Mouse (Mus musculus): ENCODE measurements around the gene Bach1. TPM values are rescaled to one million over a fixed set of nuclear protein-coding genes. Genes with fewer than 3 reads are reported as not detected.

The Bach1 gene
- 19.3 and 19.4 TPM in 2 replicates for polyA plus RNA-seq (2016; fragmentation: Nextera tagmentation; extraction: Ambion mirVana)

- peak within 1 kb of the TSS; percentile 64 for H3K4me2 ChIP-seq
- peak within 1 kb of the TSS; percentile 96 for H3K9ac ChIP-seq
- WGBS = 0% methylated on average over 58 of the region's 84 CpGs
- peak; percentile 95 for ATAC-seq (ENCODE audit: low FRiP score)
- peak within 1 kb of the TSS; percentile 95 for H3K27ac ChIP-seq
- peaks cover 32% of the 10 kb centered on the region for H3K4me1 ChIP-seq
- H3K4me3 ChIP-seq (replicated peaks) = peak within 1 kb of the TSS; percentile 89
- H3K27me3 ChIP-seq = peaks cover 12% of the 10 kb centered on the region; the same call in 1 of the 2 replicates
- no peaks in the 10 kb centered on the region for H3K9me3 ChIP-seq
- H3K36me3 ChIP-seq (replicated peaks) = no peaks in the 10 kb centered on the region
Measured at GRCm38 (mm10) chr16:87698692-87699305, at the start of gene Bach1. Bach1 (plus strand) TSS chr16:87698945.

GRCm38 (mm10) chr16:87652344-87652743 is 46.4 kb upstream of the Bach1 start:
- no peaks in the 10 kb centered on the region for H3K27me3 ChIP-seq
- H3K27ac ChIP-seq = no peak overlapping the region
- H3K4me3 ChIP-seq (replicated peaks) = no peak overlapping the region
- no peaks in the 10 kb centered on the region for H3K36me3 ChIP-seq (replicated peaks)
- H3K4me1 ChIP-seq = no peaks in the 10 kb centered on the region
- no peaks in the 10 kb centered on the region for H3K9me3 ChIP-seq
- no peak overlapping the region for H3K9ac ChIP-seq
- ATAC-seq (ENCODE audit: low FRiP score) = no peak
- H3K4me2 ChIP-seq = no peak overlapping the region
- 78% methylated on average over 8 of the region's 8 CpGs for WGBS

GRCm38 (mm10) chr16:87652924-87653323 is 45.8 kb upstream of the Bach1 start:
- ATAC-seq (ENCODE audit: low FRiP score) = no peak
- WGBS = 93% methylated on average over 13 of the region's 13 CpGs

DNA sequence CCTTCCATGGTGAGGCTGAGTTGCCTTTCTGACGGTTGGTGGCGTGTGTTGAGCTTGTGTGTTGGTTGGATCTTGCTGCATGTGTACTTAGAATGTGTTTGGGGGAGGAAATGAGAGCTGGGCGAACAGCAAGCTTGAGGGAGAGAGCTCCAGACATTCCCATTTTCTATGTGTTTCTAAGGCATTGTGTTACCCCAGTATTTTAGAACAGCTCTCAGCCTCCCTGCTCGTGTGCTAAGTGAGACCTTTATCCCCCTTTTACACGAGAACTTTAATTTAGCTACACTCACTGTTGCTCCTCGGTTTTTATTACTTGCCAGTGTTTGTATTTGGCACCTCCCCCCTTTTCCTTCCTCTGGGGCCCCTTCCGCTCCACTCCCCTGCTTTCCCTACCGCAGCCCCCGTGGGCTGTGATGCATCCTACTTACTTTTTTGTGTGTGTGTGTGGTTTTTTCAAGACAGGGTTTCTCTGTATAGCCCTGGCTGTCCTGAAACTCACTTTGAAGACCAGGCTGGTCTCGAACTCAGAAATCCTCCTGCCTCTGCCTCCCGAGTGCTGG is 44.6 kb upstream of the Bach1 start:
- 86% methylated on average over 11 of the region's 11 CpGs for WGBS
- Histone ChIP-seq H3K27me3 (no peaks in the 10 kb centered on the region), H3K4me1 (no peaks in the 10 kb centered on the region), H3K4me3 (replicated peaks) (no peak overlapping the region), H3K27ac (no peak overlapping the region), H3K4me2 (no peak overlapping the region), H3K9ac (no peak overlapping the region), H3K9me3 (no peaks in the 10 kb centered on the region), H3K36me3 (replicated peaks) (no peaks in the 10 kb centered on the region)
- ATAC-seq (ENCODE audit: low FRiP score) = no peak

More at GRCm38 (mm10) chr16:87652924-87653323, 45.8 kb upstream of the Bach1 start:
- H3K4me1 ChIP-seq = no peaks in the 10 kb centered on the region
- no peak overlapping the region for H3K4me3 ChIP-seq (replicated peaks)
- H3K9ac ChIP-seq = no peak overlapping the region
- no peaks in the 10 kb centered on the region for H3K9me3 ChIP-seq
- H3K27ac ChIP-seq = no peak overlapping the region
- no peaks in the 10 kb centered on the region for H3K27me3 ChIP-seq
- no peaks in the 10 kb centered on the region for H3K36me3 ChIP-seq (replicated peaks)
- no peak overlapping the region for H3K4me2 ChIP-seq

GRCm38 (mm10) chr16:87655005-87655404 is 43.7 kb upstream of the Bach1 start:
- H3K27ac ChIP-seq = no peak overlapping the region
- no peak for ATAC-seq (ENCODE audit: low FRiP score)
- no peak overlapping the region for H3K4me3 ChIP-seq (replicated peaks)
- WGBS = 89% methylated on average over 5 of the region's 5 CpGs
- H3K4me1 ChIP-seq = no peaks in the 10 kb centered on the region
- H3K9ac ChIP-seq = no peak overlapping the region
- H3K9me3 ChIP-seq = no peaks in the 10 kb centered on the region
- H3K4me2 ChIP-seq = no peak overlapping the region
- H3K27me3 ChIP-seq = no peaks in the 10 kb centered on the region
- H3K36me3 ChIP-seq (replicated peaks) = no peaks in the 10 kb centered on the region

DNA sequence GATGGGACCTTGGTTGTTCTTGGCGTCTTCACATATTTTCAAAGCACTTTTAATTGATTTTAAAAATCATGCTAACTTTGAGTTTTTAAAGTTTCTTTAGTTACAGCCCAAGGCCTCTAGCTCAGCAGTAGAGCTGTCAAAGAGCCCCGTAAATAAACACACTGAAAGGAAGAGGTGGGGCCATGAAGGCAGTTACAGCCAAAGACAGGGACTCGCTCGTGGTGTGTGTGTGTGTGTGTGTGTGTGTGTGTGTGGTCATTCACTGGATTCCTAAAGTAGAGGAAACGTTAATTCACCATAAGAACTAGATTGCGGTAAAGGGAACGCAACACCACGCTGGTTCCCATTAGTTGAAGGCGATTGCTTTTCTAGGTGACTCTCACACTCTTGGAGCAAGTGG is 43.2 kb upstream of the Bach1 start:
- H3K9ac ChIP-seq = no peak overlapping the region
- 88% methylated on average over 9 of the region's 9 CpGs for WGBS
- no peaks in the 10 kb centered on the region for H3K9me3 ChIP-seq
- no peak overlapping the region for H3K4me3 ChIP-seq (replicated peaks)
- H3K4me2 ChIP-seq = no peak overlapping the region
- no peaks in the 10 kb centered on the region for H3K4me1 ChIP-seq
- H3K36me3 ChIP-seq (replicated peaks) = no peaks in the 10 kb centered on the region
- no peak overlapping the region for H3K27ac ChIP-seq
- no peak for ATAC-seq (ENCODE audit: low FRiP score)
- H3K27me3 ChIP-seq = no peaks in the 10 kb centered on the region

DNA sequence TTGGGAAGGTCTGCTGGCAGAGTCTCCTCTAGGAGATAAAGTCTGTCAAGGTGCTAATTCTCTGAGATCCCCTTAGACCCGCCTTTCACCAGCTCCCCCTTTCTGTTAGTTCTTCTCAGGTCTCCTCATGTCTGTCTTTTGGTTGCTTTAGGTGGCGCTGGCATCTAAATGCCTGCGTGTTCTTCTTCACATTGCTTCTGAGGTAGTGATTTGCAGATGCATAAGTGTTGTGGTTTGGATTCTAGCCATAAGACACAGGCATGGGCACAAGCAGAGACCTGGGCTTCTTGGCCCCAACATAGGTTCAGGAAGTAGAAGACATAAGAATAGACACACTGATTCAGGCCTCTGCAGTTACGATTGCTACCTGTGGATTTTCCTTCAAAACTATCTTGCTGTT is 42.0 kb upstream of the Bach1 start:
- Histone ChIP-seq H3K9me3 (no peaks in the 10 kb centered on the region), H3K4me1 (no peaks in the 10 kb centered on the region), H3K4me2 (no peak overlapping the region), H3K27ac (no peak overlapping the region), H3K27me3 (no peaks in the 10 kb centered on the region), H3K9ac (no peak overlapping the region), H3K36me3 (replicated peaks) (no peaks in the 10 kb centered on the region), H3K4me3 (replicated peaks) (no peak overlapping the region)
- WGBS = 88% methylated on average over 4 of the region's 4 CpGs
- ATAC-seq (ENCODE audit: low FRiP score) = no peak

DNA sequence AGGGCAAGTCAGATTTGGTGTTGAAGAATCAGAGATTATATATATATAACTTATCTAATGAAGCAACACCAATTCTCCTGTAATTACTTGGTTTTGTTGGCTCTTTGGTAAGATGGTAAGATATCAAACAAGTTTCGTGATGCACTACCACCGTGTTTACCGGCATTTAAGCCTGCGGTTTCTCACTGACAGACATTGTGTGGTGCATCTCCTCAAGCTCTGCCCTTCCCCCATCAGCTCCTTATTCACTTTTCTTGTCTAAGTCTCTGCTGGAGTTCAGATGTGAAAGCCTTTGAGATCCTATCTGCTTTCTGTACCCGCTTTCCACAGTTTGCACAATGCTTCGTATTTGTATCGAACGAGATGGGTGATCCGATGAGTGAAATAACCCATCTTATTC is 41.5 kb upstream of the Bach1 start:
- no peak overlapping the region for H3K9ac ChIP-seq
- no peak overlapping the region for H3K27ac ChIP-seq
- 96% methylated on average over 9 of the region's 9 CpGs for WGBS
- no peak overlapping the region for H3K4me2 ChIP-seq
- no peaks in the 10 kb centered on the region for H3K9me3 ChIP-seq
- no peaks in the 10 kb centered on the region for H3K27me3 ChIP-seq
- H3K4me3 ChIP-seq (replicated peaks) = no peak overlapping the region
- H3K4me1 ChIP-seq = no peaks in the 10 kb centered on the region
- H3K36me3 ChIP-seq (replicated peaks) = no peaks in the 10 kb centered on the region
- no peak for ATAC-seq (ENCODE audit: low FRiP score)

- H3K27me3 ChIP-seq = no peaks in the 10 kb centered on the region
- H3K4me1 ChIP-seq = no peaks in the 10 kb centered on the region
- WGBS = 88% methylated on average over 12 of the region's 12 CpGs
- H3K4me3 ChIP-seq (replicated peaks) = no peak overlapping the region
- no peak overlapping the region for H3K4me2 ChIP-seq
- H3K9ac ChIP-seq = no peak overlapping the region
- no peaks in the 10 kb centered on the region for H3K9me3 ChIP-seq
- H3K36me3 ChIP-seq (replicated peaks) = no peaks in the 10 kb centered on the region
- H3K27ac ChIP-seq = no peak overlapping the region
- no peak for ATAC-seq (ENCODE audit: low FRiP score)
Measured at GRCm38 (mm10) chr16:87661024-87661471, 37.7 kb upstream of the Bach1 start.

- 84% methylated on average over 8 of the region's 8 CpGs for WGBS
- H3K4me1 ChIP-seq = no peaks in the 10 kb centered on the region
Measured at GRCm38 (mm10) chr16:87661636-87662035, 37.1 kb upstream of the Bach1 start.

GRCm38 (mm10) chr16:87662528-87662927 is 36.2 kb upstream of the Bach1 start:
- ATAC-seq (ENCODE audit: low FRiP score) = no peak

More at GRCm38 (mm10) chr16:87661636-87662035, 37.1 kb upstream of the Bach1 start:
- H3K36me3 ChIP-seq (replicated peaks) = no peaks in the 10 kb centered on the region
- H3K27ac ChIP-seq = no peak overlapping the region
- H3K4me3 ChIP-seq (replicated peaks) = no peak overlapping the region
- H3K4me2 ChIP-seq = no peak overlapping the region
- no peak for ATAC-seq (ENCODE audit: low FRiP score)
- H3K27me3 ChIP-seq = no peaks in the 10 kb centered on the region
- H3K9me3 ChIP-seq = no peaks in the 10 kb centered on the region
- H3K9ac ChIP-seq = no peak overlapping the region

DNA sequence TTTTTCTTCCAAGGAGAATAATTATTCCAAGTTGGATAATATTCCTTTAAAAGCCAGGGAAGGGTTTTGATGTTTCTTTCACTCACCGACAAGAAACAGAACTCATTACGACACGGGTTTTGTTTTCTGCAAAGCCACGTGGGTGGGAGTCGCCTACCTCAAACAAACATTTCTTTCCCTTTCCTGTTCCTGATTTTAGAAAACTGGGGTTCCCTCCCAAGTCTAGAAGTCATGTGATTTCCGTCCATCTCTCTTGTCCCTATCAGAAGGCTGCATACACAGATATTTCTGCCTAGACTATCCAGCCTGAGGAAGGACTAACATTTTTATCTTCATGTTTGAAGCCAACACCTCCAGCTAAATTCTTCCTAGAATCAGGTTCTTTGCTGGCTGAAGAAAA is 34.9 kb upstream of the Bach1 start:
- whole genome bisulfite sequencing = 85% methylated on average over 6 of the region's 6 CpGs
- Histone ChIP-seq H3K4me1 (no peaks in the 10 kb centered on the region), H3K9ac (no peak overlapping the region), H3K27ac (no peak overlapping the region), H3K4me3 (replicated peaks) (no peak overlapping the region), H3K9me3 (no peaks in the 10 kb centered on the region), H3K36me3 (replicated peaks) (no peaks in the 10 kb centered on the region), H3K4me2 (no peak overlapping the region), H3K27me3 (no peaks in the 10 kb centered on the region)
- no peak for ATAC-seq (ENCODE audit: low FRiP score)

More at GRCm38 (mm10) chr16:87662528-87662927, 36.2 kb upstream of the Bach1 start:
- Histone ChIP-seq H3K4me3 (replicated peaks) (no peak overlapping the region), H3K9me3 (no peaks in the 10 kb centered on the region), H3K9ac (no peak overlapping the region), H3K4me2 (no peak overlapping the region), H3K36me3 (replicated peaks) (no peaks in the 10 kb centered on the region), H3K27me3 (no peaks in the 10 kb centered on the region), H3K27ac (no peak overlapping the region), H3K4me1 (no peaks in the 10 kb centered on the region)
- WGBS = 96% methylated on average over 2 of the region's 2 CpGs

DNA sequence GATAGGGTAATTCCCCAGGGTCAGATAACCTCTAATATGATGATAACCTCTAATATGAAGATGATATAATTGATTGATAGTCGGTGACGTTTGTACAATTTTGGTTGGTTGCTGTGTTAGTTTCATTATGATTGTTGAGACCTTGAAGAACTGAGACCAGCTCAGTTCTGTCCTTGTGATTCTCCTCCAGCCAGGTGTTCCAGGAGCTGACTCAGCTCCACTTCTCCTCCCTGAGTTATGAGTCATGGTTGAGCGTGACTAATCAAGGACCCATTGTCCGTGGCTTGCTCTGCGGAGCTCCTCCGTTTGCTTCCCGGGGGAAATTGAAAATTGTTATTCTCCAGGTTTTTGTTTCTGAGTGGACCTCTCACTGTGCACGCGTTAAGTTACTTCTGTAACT is 33.5 kb upstream of the Bach1 start:
- 76% methylated on average over 9 of the region's 9 CpGs for WGBS
- Histone ChIP-seq H3K27me3 (no peaks in the 10 kb centered on the region), H3K9me3 (no peaks in the 10 kb centered on the region), H3K4me3 (replicated peaks) (no peak overlapping the region), H3K4me2 (no peak overlapping the region), H3K27ac (no peak overlapping the region), H3K4me1 (no peaks in the 10 kb centered on the region), H3K9ac (no peak overlapping the region), H3K36me3 (replicated peaks) (no peaks in the 10 kb centered on the region)
- no peak for ATAC-seq (ENCODE audit: low FRiP score)
